Mouse (Mus musculus): ENCODE data around the gene Erc2.

The Erc2 gene

DNA sequence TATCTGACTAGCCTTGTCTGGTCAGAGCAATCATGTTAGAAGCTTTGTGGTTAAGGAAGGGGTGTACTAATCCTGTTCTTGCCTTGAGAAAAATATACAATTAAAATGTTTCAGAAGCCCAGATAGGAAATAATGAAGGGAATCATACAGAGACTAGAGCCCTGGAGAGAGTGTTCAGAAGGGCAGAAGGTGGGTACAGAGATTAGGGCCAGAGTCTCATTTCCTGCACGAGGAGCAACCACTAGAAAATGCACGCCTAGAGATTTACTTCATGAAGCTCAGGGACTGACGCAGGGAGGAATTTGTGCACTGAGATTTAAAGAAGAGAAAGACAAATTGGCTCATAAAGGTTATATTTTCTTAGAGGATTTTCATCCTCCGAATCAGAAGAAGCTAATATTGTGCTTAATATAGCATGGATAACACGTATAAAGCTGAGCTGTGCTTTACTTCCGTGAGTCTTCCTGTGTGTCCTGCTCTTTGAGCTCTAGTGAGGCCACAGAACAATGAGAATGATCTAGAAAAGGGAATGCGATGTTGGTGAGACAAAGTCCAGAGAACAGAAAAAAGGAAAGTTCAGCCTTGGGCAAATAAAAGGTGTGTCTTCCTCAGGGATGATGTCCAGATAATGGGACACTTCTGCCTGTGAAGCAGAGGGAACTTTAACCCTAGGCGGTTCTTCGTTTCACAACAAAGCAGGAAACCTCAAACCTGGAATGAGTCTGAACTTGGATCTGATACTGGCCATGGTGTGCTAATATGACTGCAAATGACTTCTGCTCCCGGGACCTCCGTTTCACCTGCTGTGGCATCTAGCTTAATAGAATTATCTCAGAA, 45.0 kb downstream of the Erc2 start:
- no peak for DNase-seq

DNA sequence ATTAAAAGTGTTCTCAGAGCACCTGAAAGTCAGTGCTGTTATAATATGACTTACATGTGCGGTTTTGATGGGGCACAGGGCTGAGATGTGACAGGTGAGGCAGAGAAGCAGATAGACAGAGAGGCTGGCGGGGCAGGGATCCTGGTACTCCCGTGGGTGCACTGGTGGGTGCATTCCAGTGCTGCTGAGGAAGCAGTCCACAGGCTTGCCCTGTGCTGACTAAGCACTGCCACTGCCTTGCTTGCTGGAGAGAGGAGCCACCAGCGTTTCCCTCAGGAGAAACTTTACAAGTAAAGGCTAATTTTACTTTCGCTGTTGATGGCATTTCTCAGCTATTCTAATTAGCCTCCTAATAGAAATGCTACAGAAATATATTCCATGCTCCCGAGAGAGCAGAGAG, 45.9 kb downstream of the Erc2 start:
- DNase-seq = no peak

DNA sequence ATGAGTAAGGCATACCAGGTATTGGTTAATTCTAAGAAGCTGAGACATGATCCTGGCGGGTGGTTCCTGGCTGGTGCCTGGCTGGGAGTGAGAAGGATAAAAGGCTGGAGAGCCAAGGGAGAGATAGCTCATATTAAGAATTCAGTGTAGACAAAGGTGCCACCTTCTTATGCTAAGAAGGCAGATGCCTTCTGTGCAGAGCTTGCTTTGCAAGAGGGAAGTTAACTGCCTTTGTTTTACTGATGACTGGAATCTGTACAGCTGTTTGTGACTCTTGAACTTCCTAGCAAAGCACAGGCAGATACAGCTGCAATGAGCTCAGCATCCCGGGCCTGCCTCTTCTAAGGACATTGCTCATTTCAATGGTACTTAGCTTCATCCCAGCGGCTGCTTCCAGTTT, 47.7 kb downstream of the Erc2 start:
- DNase-seq = no peak

DNA sequence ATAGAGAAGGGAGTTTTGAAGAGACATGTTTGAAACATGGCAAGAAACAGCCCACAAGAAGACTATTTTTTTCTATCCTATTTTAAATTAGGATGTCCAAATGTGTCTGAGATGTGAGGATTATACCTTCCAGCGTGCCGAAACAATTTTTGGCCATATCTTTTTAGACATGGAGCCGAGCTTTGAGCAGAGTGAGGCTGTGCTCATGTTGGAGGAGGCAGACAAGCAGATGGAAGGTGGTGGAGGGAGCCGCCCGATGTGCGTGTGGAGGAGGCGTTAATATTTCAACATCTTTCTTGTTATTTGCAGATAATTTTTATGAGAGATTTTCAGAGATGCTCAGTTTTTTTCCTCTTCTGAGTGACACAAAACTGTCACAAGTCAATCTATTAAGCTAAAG, 50.5 kb downstream of the Erc2 start:
- no peak for DNase-seq

GRCm38 (mm10) chr14:27674096-27674495, 51.9 kb downstream of the Erc2 start:
- DNase-seq = no peak

GRCm38 (mm10) chr14:27674561-27674960, 52.3 kb downstream of the Erc2 start:
- DNase-seq = no peak

DNA sequence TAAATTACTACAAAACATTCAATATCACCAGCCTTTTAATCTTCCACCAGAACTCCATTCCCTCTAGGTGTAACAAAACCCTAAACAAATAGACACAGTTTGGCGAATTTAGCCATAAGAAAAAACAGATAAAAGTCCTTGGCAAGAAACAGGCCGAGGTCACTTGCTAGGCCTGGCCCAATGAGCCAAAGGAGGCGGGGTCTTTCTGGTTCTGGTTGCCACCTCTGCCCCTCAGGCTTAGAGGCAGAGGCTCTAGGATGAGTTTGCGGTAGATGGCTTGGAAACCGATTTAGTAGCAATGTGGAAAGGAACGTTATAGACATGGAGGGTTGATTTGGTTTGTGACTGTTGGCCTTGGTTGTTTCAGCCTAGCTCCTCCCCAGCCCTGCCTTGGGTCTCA, 52.8 kb downstream of the Erc2 start:
- no peak for DNase-seq

- no peak for DNase-seq
Measured at GRCm38 (mm10) chr14:27682368-27683052, 60.3 kb downstream of the Erc2 start.

DNA sequence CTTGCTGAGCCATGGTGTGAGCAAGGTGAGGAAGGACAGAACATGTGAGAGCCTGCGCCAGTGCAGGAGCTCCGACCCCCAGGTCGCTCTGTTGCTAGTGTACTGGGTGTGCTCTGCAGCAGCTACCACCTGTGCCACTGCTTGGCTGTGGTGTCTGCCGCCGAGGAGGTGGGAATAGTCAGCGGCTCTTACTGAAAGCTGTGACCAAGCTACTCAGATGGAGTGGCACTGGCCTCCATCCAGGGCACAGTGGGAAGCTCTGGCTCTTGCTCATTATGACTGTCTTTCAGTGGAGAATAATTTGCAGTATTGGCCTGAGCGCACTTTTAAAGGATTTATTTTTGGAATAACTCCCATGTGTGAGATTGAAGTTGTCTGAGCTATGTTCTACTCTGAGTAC, 73.6 kb downstream of the Erc2 start:
- no peak for DNase-seq

DNA sequence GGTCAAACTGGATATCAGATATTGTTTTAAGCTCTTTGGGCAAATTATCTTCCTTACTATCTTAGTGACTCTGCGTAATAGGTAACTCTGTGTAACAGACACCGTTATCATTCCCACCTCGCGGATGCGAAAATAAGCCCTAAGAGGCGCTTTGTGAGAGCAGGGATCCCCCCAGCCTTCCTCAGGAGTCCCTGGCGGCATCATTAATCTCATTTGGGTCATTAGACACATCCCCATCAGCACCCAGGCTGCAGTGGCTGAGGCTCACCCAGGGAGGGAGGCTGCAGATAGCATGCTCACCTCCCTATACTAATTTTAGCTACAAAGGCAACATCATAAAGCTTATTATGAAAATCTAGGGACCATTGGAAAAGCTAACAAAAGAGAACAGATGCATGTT, 95.1 kb downstream of the Erc2 start:
- no peak for DNase-seq

GRCm38 (mm10) chr14:27719601-27720000, 97.4 kb downstream of the Erc2 start:
- DNase-seq = no peak

GRCm38 (mm10) chr14:27720944-27721343, 98.7 kb downstream of the Erc2 start:
- no peak for DNase-seq

DNA sequence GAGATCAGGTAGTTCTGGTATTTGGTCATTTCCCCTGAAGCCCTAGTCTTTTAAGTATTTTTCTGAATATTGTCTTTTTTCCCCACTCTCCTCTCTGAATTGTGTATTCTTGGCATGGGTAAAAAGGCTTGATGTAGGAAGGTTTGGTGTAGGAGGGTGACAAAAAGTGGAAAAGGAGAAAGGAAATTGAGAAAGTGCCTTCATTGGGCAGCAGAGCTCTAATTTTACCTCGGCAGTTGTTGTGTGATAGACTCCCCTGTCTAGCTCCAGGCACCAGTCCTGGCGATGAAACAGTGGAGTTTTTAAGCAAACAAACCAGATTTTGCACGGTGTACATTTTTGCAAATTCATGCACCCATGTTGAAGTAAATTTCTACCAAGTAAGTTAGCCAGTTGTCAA, 99.5 kb downstream of the Erc2 start:
- no peak for DNase-seq

- peak; percentile 9 for DNase-seq
Measured at GRCm38 (mm10) chr14:27727541-27727940, 105.3 kb downstream of the Erc2 start.

GRCm38 (mm10) chr14:27731086-27731485, 108.9 kb downstream of the Erc2 start:
- DNase-seq = no peak

- no peak for DNase-seq
Measured at GRCm38 (mm10) chr14:27739436-27739835, 117.2 kb downstream of the Erc2 start.

DNA sequence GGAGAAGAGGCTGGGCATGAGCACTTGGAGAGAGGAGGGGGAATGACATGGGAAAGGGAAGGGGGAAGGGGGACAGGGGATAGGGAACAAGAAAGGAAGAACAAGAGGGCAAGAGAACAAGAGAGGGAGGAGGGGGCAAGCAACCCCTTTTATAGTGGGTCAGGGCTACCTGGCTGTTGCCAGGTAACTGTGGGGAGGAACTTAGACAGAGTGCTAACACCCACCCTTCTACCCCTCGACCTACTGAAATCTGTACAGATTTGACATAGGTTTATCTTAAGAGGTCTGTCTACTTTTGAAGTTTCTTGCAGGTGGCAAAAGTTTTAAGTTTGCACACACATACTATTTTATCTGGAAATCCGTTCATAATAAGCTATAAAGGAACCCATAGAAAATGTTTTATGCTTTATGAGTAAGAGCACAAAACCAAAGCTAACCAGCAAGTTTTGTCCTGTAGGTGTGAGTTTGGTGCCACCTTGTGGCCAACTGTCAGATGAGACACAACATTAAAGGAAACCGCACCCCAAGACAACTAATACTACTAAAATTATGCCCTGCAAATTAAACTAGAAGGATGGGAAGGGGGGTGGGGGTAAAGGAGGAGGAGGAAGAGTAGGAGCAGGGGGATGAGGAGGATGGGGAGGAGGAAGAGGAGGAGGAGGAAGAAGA, 119.2 kb downstream of the Erc2 start:
- peak; percentile 70 for DNase-seq

GRCm38 (mm10) chr14:27754340-27754739, 132.1 kb downstream of the Erc2 start:
- DNase-seq = no peak

DNA sequence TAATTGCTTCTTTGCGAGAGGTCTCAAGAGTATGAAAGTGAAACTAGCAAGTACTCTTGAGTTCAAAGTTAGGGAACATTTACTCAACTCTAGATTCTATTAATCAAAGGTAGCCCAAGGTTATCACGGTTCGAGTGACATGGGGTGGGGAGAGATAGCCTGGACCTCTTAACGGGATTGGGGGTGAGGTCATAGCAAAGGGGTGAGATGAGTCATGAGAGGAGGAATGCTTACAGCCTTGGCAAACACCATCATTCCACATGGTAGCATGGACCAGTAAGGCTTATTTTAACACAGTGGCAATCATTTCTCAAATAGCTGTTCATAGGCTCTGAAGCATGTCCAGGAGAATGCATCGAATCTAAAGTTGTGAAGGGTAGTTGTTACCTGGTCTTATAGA, 134.7 kb downstream of the Erc2 start:
- no peak for DNase-seq

DNA sequence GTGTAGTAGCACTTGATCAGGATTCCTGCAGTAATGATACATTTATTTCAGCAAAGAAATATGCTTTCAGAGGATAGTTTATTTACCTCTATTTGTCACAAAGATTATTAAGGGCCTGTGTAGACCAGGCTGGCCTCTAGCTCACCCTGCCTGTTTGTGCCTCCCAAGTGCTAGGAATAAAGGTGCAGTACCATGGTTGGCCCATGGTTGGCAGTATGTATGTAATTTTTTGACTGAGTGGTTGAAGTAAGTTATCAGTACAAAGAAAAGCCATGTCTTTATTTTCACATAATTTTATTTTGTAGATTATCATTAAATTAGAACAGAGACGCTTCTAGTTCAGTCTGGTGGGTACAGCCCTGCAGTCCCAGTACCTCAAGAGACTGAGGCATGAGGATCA, 136.0 kb downstream of the Erc2 start:
- peak; percentile 8 for DNase-seq

DNA sequence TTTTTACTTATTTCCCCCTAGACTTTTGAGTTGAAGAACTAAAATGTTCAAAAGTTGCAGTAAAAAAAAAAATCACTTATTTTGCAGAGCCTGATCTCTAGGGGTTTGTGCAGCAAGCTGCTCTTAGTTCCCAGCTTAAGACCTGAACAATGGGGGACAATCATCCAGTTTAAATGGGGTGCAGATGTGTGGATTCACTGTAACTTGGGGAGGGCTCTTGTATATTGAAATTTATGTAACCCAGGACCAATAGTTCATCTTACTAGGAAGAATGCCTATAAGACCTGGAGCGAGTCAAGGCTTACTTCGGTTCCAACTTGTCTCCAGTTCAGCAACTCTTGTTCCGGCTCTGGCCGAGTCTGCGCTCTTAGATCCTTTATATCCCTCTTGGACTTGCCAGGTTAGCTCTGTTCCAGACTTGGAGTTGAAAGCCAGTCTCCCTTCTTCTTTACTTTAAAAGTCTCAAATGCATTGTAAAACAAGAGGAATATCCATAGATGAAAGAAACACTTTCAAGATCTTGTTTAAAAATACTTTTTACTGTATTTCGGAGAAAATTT, 136.9 kb downstream of the Erc2 start:
- DNase-seq = no peak

- no peak for DNase-seq
Measured at GRCm38 (mm10) chr14:27759982-27760381, 137.8 kb downstream of the Erc2 start.

DNA sequence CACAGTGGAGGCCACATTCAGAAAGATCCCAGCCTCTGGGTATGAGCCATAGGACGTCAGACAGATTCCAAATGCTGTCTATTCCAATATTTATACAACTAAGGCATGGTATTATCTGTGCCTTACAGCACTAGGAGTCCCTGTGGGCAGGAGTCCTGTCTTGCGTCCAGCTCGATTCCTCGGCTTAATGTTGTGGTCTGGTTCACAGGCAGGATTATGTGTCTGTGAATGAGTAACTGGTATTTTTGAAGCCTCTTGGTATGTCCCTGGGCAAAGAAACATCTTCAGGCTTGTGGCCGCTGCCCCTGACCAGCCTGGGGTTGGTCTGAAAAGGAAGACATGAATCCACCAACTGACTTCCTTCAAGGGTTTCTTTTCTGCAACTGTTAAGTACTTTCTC, 153.1 kb downstream of the Erc2 start:
- DNase-seq = no peak

- no peak for DNase-seq
Measured at GRCm38 (mm10) chr14:27778503-27778902, 156.3 kb downstream of the Erc2 start.
